Mouse (Mus musculus): ENCODE data around the gene Mcl1.

DNA sequence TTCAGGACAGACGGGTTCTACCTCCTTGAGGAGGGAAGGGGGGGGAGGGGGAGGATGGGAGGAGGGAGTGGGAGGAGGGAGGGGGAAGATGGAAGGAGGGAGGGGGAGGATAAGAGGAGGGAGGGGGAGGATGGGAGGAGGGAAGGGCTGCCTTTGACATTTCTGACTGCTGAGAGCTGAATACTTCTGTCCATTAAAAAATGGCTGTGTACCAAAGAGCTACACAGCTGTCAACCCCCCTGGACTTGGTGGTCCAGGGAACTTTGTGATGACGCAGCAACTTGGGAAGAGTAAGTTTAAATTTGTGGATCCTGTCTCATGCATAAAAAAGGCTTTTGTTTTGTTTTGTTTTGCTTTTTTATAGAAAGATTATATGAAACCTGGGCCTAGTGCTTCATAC is 31.4 kb downstream of the Mcl1 start:
- TF ChIP-seq CTCF (conservative IDR thresholded peaks at IDR 0.05; ENCODE audit: low read length) (no peak), POU5F1 (IDR thresholded peaks at IDR 0.05; ENCODE audit: borderline replicate concordance, low read length) (no peak)

Measured in E14TG2a.4 (cell line).